Mouse (Mus musculus) heart, postnatal 0 days (tissue): ENCODE data around the gene Ipo5.

Source experiments
- CTCF ChIP-seq: IDR thresholded peaks from 2 replicates; pipeline ENCODE4 v1.5.1; 2016; ENCODE audit warnings: antibody characterized with exemption, control low read depth, low read depth
- EP300 ChIP-seq: IDR thresholded peaks from 2 replicates; pipeline ENCODE4 v1.6.1; 2016; ENCODE audit warnings: antibody characterized with exemption, low read depth

DNA sequence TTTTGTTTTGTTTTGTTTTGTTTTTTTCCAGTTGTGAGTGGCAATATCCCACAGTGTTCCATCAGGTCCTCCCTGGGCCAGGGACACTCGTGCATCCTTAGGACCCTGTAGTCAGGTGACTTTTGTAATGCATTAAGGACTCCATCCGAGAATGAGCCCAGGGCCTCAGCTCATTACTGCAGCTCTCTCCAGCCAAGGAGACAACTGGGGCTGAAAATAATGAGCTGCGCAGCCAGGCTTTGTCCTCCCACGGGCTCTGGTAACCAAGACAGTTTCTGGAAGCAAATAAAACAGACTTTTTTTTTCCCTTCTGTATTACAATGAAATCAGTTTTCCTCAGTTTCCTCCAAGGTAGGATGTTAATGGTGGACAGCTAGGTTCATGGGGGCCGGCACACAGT is 50.0 kb downstream of the Ipo5 start:
- no peak for TF ChIP-seq EP300
- no peak for TF ChIP-seq CTCF
